Mouse (Mus musculus): ENCODE data around the gene Exoc3l2. TPM values are rescaled to one million over a fixed set of nuclear protein-coding genes. Genes with fewer than 3 reads are reported as not detected.
A peak's percentile ranks its signal among the peaks of the same experiment; 100 is the strongest.

Exoc3l2 gene
- total RNA-seq, 2 experiments from 2014 or later = 0.40 to 0.74 TPM

DNA sequence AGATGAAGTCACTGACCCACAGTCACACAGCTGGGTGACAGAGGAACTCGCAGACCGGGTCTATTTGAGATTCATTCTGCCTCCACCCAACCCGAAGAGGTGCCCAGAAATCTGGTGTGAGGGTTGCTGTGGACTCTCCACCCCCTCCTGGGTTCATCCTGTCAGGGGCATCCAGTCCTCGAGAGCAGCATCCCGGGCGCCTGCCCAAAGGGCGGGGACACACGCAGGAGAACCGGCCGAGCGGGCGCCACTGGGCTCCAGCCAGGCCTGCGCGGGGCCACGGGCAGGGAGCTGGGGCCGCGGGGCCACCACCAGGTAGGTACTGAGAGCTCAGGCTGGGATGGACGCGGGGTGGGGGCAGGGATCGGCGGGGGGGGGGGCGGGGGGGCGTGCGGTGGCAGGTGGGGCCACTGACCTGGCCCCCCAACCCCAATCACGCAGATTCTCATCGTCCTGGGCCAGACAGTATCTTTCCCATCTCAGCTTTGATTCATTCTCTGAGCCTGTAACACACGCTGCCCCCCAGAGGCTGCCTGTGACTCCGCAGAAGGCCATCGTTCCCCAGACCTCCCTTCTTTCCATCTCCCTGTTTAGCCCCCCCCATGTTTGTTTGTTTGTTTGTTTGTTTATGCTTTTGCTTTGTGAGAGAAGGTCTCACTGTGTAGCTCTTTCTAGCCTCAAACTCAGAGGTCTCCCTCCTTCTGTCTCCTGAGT, 54.7 kb downstream of the Exoc3l2 start, which contains the start of gene Nkpd1:
Gene Nkpd1, plus strand, starts transcription at position 187 of the 714 bp plus-strand sequence.
- DNase-seq (ENCODE audit: low spot score in 2 of 2) = no peak

DNA sequence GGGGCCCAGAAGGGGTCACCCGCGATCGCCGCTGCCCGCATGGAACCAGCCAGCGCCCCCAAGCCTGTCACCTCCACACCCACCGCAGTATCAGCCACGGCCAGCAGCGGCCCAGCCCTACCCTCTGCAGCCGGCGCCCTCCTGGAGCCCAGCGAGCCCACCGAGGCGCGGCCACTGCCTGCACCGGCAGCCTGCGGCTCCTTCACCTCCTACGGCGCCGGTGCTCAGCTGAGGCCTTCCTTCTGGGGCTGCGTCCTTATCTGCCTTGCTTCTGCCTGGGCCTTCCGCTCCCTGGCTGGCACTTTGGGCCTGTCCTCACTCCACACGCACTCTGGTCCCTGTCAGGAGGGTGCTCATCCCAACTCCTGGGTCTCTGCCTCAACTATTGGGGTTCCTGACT, 56.9 kb downstream of the Exoc3l2 start:
- DNase-seq (ENCODE audit: low spot score in 2 of 2) = no peak

DNA sequence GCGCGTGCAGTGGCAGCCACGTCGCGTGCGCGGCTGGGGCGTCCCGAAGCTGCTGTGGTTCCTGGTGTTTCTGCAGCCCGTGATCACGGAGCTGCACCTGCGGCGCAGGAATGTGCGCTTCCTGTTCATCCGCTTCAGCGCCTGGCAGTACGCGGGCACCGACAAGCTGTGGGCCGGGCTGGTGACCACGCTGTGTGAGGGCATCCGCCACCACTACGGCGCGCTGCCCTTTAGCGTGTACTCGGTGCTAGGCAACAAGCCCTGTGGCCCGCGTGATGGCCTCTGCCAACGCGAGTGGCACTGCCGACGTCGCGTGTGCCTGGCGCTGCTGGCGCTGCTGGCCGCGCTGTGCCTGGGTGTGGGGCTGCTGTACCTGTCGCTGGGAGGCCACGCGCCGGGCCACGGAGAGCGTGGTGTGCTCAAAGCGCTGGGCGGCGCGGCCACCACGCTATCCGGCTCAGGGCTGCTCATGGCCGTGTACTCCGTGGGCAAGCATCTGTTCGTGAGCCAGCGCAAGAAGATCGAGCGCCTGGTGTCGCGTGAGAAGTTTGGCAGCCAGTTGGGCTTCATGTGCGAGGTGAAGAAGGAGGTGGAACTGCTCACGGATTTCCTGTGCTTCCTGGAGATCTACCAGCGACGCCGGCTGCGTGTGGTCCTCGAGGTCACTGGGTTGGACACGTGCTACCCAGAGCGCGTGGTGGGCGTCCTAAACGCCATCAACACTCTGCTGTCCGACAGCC, 60.1 kb downstream of the Exoc3l2 start:
- peak in 1 of 2 experiments; percentile 29 for DNase-seq (ENCODE audit: low spot score in 2 of 2)

DNA sequence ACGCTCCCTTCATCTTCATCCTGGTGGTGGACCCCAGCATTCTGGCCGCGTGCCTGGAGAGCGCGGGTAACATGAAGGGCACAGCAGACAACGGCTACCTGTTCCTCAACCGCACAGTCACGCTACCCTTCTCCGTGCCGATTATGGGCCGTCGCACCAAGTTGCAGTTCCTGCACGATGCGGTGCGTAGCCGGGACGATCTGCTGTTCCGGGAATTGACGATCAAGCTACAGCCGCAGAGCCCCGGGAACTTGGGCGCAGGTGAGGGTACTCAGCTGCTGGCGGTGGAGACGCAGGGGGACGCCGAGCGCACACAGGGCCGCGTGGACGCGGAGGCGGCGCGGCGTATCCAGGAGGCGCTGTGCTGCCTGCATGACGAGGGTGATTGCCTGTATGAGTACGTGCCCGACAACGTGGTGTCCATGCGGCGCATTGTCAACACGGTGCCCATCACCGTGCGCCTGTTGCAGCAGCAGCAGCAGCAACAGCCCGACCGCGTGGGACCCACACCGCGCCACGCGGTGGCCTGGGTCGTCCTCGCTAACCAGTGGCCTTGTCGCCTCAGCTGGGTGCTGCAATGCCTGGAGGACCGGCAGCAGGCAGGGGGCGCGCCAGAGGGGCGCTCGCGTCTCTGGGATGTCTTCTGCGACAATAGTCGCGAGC, 60.8 kb downstream of the Exoc3l2 start:
- DNase-seq (ENCODE audit: low spot score in 2 of 2) = peak; percentile 60 to 64

DNA sequence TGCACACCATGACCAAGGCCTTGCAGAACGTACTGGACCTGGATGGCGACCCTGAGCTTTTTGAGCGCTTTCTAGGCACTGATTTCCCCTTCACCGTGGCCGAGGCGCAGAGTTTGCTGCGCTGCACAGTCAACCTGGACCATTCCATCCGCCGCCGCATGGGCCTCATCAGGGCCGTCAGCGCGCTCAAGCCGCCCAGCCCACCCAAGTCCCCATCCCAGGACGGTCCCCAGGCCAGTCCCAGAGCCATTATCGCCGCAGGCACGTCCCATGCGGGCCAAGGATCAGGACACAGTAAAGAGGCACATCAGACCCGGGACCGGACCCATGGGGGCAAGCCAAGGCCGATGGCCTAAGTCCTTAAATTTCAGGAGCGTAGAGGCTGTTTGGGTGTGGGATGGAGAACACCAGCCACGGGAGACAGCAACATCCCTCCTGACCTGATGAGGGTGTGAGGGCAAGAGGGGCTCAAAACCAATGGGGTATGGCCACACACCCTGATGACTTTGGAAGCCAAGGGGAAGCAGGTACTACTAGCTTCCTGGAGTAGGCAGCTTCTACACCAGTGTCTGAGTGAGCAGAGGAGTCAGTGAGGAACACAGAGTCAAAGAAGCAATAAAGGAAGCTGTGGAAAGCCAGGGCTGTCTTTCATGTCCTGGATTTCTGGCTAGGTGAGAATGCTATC, 61.4 kb downstream of the Exoc3l2 start:
- no peak for DNase-seq (ENCODE audit: low spot score in 2 of 2)

DNA sequence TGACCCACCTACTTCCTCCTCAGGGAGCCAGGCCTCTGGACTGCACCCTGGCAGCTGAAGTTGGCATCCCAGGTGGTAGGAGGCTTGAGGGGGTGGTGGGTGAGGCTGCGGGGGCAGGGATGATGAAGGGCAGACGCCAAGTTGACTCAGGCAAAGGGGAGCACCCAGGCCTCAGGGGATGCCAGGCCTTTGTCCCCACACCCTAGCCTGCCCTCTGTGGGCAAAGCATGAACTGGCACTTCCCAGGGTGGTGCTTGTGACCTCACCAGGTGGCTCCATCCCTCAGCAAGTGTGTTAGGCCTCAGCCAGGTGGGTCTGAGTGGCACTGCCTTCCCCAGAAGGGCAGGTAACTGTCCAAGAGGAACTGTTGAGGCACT, 62.0 kb downstream of the Exoc3l2 start:
- no peak for DNase-seq (ENCODE audit: low spot score in 2 of 2)

DNA sequence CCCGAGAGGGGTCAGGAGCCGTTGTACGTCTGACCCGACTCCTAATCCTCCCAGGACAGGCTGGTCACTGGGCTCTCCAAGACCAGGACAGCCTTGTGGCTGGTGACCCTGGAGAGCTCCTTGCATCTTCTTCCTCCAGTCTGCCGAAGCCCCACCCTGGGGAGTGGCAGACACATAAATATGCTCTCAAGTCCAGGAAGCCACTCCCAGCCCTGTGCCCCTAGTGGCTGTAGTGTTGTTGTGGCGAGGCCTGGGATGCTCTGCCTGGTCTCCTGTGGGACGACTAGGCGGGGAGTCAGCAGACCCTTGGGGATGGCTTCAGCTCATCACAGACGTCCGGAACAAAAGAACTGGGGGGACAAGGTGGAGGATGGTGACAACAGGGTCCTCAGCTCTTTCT, 67.9 kb downstream of the Exoc3l2 start:
- no peak for DNase-seq (ENCODE audit: low spot score in 2 of 2)

DNA sequence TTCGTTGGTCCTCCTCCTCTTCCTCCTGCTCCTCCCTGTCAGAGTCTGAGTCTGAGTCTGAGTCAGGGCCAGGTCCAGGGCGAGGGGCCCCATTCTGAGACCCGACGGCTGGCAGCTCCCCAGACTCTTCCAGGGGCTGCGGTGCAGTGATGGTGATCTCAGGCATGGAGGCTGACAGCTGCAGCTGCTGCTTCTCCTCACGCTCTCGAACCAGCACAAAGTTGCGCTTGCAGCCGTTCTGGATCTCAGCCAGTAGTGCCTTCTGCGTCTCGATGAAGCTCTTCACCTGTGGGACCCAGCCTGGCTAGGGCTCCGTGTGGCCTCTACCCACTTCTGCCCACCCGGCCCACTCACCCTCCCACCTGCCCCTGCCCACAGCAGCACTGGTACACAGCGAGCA, 69.1 kb downstream of the Exoc3l2 start:
- no peak for DNase-seq (ENCODE audit: low spot score in 2 of 2)

DNA sequence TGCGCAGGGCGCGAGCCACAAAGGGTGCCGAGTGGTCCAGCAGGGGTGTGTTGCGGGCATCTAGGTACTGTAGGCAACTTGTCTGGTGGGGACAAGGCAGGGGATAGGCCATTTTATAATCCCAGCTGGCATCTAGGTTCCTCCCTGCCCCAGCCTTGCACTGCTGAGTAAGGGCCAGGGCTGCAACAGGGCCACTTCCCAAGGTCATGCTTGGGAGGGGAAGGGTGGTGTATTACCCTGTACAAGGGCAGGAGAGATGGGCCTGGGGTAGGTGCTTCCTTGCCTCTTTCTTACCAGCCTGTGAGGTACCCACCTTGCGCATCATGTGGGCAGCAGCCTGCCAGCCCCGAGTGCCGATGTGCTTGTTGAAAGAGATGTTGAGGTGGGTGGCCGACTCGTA, 71.5 kb downstream of the Exoc3l2 start:
- no peak for DNase-seq (ENCODE audit: low spot score in 2 of 2)

DNA sequence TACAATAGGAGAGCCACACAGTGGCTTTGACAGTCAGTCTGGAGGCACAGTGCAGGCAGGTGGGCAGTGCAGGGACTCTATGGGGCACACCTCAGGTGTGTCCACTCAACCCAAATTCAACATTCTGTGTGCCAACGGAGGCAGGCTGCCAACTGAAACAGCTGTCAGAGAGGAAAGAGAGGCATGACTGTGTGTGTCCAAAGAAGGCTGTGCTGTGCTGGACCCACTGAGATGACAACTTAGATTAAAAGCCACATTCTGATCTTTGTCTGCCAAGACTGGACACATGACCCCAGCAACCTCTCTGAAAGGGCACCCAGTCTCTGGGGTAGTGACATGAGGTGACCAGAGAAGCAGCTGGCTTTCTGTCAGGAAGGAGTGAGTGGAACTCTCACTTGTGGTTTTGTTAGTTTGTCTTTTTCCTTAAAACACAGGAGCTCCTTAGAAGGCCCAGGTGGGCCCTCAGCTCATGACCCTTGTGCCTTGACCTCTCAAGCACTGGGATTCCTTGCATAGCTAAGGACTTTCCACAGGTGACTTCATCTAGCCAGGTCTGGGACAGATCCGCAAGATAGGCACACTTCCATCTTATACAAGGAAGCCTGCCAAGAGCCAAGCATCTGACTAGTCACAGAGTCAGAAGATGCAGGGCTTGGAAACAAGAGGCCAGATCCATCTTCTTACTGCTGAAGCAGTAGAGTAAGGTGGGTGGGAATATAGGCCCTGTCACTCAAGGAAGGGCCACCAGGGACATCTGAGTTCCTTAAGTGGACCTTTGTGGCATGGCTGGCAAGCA, 77.8 kb downstream of the Exoc3l2 start:
- DNase-seq (ENCODE audit: low spot score in 2 of 2) = no peak

DNA sequence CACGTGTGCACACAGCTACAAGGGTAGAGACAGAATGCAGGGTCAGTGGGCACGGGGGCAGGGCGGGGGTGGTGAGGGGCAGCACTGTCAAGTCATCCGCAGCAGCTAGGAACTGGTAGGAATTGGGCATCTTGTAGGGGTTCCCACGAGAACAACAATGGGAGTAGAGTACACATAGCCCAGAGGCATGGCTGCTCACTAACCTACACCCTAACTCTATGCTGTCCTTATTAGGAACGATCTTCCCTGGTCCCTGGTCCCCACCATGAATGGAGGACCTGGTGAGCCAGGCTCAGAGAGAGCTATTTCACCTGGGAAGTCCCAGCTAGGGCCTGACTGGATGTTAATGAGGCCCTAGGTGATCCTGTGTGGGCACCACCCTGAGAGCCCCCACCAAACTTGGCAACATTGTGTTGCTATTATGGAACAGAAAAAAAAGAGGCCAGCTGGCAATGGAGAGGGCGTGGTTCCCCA, 78.6 kb downstream of the Exoc3l2 start:
- no peak for DNase-seq (ENCODE audit: low spot score in 2 of 2)

DNA sequence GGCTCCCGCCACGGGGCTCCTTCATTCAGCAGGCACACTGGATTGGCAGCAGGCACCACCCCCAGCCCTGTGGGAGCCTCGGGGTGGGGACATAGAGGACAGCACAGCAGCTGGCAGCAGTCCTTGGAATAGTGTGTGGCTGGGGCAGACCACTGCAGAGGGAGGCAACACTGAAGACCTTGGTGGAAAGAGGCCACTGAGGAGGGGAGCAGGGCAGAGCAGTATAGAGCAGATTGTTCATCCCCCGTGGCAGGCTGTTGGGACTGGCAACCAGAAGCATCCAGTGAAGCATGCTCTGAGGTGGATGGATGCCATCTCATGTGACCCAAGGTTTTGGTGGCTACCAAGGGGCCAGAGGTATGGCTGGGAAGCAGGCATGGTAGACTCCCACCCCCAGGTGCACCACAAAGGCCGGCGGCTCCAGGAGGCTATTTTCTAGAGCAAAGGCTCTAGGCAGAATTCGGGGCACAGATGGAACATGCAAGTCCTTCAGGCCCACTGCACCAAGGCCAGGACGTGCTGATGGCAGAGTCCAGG, 79.1 kb downstream of the Exoc3l2 start:
- no peak for DNase-seq (ENCODE audit: low spot score in 2 of 2)

DNA sequence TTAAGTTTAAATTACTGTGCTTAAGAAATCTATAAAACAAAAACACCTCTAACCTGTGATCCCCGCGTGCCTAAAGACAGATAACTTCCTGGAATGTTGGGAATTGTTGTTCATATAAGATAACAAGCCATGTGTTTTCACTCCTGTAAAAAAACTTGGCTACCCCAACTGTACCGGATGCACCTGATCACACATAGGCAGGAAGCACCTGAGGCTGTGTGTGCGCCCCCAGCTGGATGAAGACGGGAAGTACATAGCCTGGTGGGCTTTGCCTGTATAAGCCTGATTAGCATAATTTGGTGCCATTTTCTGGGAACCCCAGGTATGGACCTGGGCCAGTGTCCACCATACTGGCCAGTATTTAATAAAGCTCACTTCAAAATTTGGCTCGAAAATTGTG, 80.5 kb downstream of the Exoc3l2 start:
- no peak for DNase-seq (ENCODE audit: low spot score in 2 of 2)

DNA sequence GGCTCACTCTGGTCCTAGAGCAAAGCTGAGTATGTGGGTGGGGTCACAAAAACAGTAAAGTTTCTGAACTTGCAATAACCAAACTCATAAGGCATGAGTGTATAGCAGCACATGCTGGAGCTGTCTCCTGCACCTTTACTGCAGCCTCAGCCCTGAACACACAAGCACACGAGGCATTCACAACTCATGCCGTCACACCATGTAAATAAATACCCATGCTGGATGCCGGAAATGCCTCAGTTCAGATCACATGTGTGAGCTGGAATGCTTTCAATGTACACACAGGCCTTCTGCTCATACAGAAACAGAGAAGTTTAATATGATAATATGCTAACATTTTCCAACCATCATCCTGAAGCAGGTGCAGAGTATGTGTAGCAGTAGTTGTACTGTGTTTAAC, 82.9 kb downstream of the Exoc3l2 start:
- no peak for DNase-seq (ENCODE audit: low spot score in 2 of 2)

Other genes starting within 250 kb of the Exoc3l2 start
- gene Opa3, start 235.0 kb upstream of the Exoc3l2 start, total RNA-seq (2021) = 10 to 100 TPM; 47.3 to 47.6 TPM
- 10 to 100 TPM; 13.6 to 15.1 TPM for gene Vasp, start 191.5 kb upstream of the Exoc3l2 start, total RNA-seq (2021)
- not detected for gene Ppm1n, start 183.3 kb upstream of the Exoc3l2 start, total RNA-seq (2021)
- gene Rtn2, start 180.7 kb upstream of the Exoc3l2 start, total RNA-seq (2021) = 100 to 1,000 TPM; 128 to 129 TPM
- gene Fosb, start 153.3 kb upstream of the Exoc3l2 start, total RNA-seq (2021) = 10 to 100 TPM; 20.9 to 54.7 TPM
- 10 to 100 TPM; 39.1 to 45.2 TPM for gene Ercc1, start 118.6 kb upstream of the Exoc3l2 start, total RNA-seq (2021)
- 10 to 100 TPM; 17.1 to 18.1 TPM for gene Cd3eap, start 103.8 kb upstream of the Exoc3l2 start, total RNA-seq (2021)
- gene Ppp1r13l, start 103.6 kb upstream of the Exoc3l2 start, total RNA-seq (2021) = 1 to 10 TPM; 8.2 to 9.6 TPM
- gene Ercc2, start 81.3 kb upstream of the Exoc3l2 start, total RNA-seq (2021) = 10 to 100 TPM; 32.2 to 36.4 TPM
- gene Klc3, start 59.2 kb upstream of the Exoc3l2 start, total RNA-seq (2021) = 1 to 10 TPM; 3.5 to 4.3 TPM
- gene Ckm, start 58.6 kb upstream of the Exoc3l2 start, total RNA-seq (2021) = under 1 TPM in 1 of 2 experiments, not detected in 1; 0.19 TPM
- gene Mark4, start 4.5 kb upstream of the Exoc3l2 start, total RNA-seq (2021) = 10 to 100 TPM; 69.7 to 74.5 TPM
- gene Bloc1s3, start 45.0 kb downstream of the Exoc3l2 start, total RNA-seq (2021) = 1 to 10 TPM; 7.6 to 7.8 TPM
- gene Trappc6a, start 45.1 kb downstream of the Exoc3l2 start, total RNA-seq (2021) = 10 to 100 TPM; 18.7 to 21.1 TPM
- under 1 TPM; 0.72 to 0.94 TPM for gene Nkpd1, start 54.5 kb downstream of the Exoc3l2 start, total RNA-seq (2021)
- gene Ppp1r37, start 99.7 kb downstream of the Exoc3l2 start, total RNA-seq (2021) = 100 to 1,000 TPM; 139 to 147 TPM
- 1 to 10 TPM; 2.0 to 2.7 TPM for gene Zfp296, start 114.0 kb downstream of the Exoc3l2 start, total RNA-seq (2021)
- 10 to 100 TPM; 51.0 to 53.7 TPM for gene Gemin7, start 114.3 kb downstream of the Exoc3l2 start, total RNA-seq (2021)
- gene Clasrp, start 141.2 kb downstream of the Exoc3l2 start, total RNA-seq (2021) = 10 to 100 TPM; 70.4 to 87.0 TPM
- 1 to 10 TPM; 7.5 to 8.1 TPM for gene Relb, start 166.1 kb downstream of the Exoc3l2 start, total RNA-seq (2021)
- 100 to 1,000 TPM; 151 to 152 TPM for gene Clptm1, start 201.7 kb downstream of the Exoc3l2 start, total RNA-seq (2021)
- gene Apoc2, start 214.6 kb downstream of the Exoc3l2 start, total RNA-seq (2021) = not detected
- not detected for gene Gm44805, start 218.1 kb downstream of the Exoc3l2 start, total RNA-seq (2021)
- gene Apoc4, start 218.1 kb downstream of the Exoc3l2 start, total RNA-seq (2021) = not detected
- 1 to 10 TPM; 3.9 to 5.3 TPM for gene Apoc1, start 229.3 kb downstream of the Exoc3l2 start, total RNA-seq (2021)
- 1,000 to 10,000 TPM; 1,855 to 2,066 TPM for gene Apoe, start 235.9 kb downstream of the Exoc3l2 start, total RNA-seq (2021)